Mouse (Mus musculus): Measurements from ENCODE around the gene Higd1c.
A peak's percentile ranks its signal among the peaks of the same experiment; 100 is the strongest.
"Not testable (repeated sequence)": the region's sequence is repeated elsewhere in the genome, so short reads cannot be mapped to it uniquely, and the experiment has no call there.

Higd1c gene

GRCm38 (mm10) chr15:100410918-100411672, 46.8 kb downstream of the Higd1c start:
- peak; percentile 88 for DNase-seq (ENCODE audit: low read depth, low spot score)

GRCm38 (mm10) chr15:100411731-100412130, 47.4 kb downstream of the Higd1c start:
- DNase-seq (ENCODE audit: low read depth, low spot score): no peak

- DNase-seq (ENCODE audit: low read depth, low spot score): no peak
Observed at GRCm38 (mm10) chr15:100413306-100413705, 49.0 kb downstream of the Higd1c start.

GRCm38 (mm10) chr15:100414011-100414410, 49.7 kb downstream of the Higd1c start:
- DNase-seq (ENCODE audit: low read depth, low spot score): no peak

- no peak for DNase-seq (ENCODE audit: low read depth, low spot score)
Observed at GRCm38 (mm10) chr15:100414942-100415341, 50.6 kb downstream of the Higd1c start.

GRCm38 (mm10) chr15:100415684-100416083, 51.3 kb downstream of the Higd1c start:
- no peak for DNase-seq (ENCODE audit: low read depth, low spot score)

GRCm38 (mm10) chr15:100417854-100418450, 53.6 kb downstream of the Higd1c start:
- DNase-seq (ENCODE audit: low read depth, low spot score): no peak

DNA sequence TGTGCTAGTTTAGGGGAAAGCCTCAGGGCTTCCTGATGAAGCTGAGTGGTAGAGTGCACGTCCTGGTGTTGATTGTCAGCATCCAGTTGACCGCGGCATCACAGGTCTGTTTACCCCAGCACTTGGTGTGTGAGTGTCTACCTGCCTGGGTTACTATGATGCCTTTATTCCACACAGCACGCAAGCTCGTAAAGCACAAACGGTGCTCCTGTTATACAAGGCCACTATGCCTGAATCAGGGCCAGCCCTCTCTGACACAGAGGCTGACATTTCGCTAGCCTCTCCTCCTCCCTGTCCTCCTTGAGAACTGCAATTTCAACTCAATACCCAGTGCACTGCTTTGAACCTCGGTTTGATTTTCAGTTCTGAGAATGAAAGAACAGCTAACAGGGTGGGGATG, 55.0 kb downstream of the Higd1c start:
- DNase-seq (ENCODE audit: low read depth, low spot score): no peak

GRCm38 (mm10) chr15:100419901-100420745, 55.8 kb downstream of the Higd1c start:
- peak; percentile 65 for DNase-seq (ENCODE audit: low read depth, low spot score)

DNA sequence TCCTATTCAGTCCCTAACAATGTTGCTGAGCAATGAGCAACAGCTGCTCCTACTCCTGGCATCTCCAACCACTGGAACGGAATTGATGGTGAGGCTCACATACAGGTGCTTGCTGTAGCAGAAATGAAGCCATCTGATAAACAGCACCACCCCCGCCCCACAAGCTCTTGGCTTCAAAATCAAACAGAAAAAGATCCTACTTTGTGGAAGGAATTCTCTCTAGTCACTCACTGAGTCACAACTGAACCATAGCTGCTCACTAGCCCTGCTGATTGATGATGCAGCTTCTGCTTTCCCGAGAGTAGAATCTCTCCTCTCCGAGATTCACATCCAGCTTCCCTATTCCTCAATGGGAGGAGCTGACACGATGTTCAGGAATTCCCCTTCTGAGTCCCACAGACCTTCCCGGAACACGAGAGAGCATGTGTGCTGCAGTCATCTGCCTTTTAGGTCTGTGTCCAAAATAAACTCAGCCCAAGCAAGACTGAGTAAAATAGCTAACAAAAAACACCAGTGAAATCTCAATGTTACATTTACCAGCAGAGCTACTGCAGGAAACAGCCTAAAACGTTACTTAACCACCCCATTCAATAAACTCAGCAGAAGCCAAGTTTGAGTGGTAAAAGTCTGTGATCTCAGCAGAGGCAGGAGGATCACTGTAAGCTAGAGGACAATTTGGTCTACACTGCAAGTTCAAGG, 56.9 kb downstream of the Higd1c start:
- DNase-seq (ENCODE audit: low read depth, low spot score): no peak

DNA sequence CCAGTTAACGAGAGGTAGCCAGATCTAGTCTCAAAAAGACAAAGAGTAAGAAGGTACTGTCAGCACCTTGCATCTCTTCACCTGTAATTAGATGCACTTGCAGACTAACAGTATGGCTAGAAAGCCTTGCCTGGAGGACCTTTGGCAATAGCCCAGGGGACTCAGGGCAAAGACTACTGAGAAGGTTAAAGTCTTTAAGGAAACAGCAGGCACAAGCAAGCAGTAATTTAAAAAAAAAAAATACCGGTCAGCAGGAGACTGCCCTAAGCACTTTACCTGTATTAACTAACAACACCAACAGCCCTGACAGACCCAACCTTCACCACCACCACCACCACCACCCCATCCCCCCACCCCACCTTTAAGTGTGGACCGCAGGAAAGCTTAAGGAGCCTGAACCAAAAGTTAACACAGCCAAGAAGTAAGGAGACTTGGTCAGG, 57.4 kb downstream of the Higd1c start, which contains the start of gene Gm5475:
TSS of gene Gm5475 (plus strand) at position 390 of the 440 bp plus-strand sequence.
- DNase-seq (ENCODE audit: low read depth, low spot score): not testable (repeated sequence)

DNA sequence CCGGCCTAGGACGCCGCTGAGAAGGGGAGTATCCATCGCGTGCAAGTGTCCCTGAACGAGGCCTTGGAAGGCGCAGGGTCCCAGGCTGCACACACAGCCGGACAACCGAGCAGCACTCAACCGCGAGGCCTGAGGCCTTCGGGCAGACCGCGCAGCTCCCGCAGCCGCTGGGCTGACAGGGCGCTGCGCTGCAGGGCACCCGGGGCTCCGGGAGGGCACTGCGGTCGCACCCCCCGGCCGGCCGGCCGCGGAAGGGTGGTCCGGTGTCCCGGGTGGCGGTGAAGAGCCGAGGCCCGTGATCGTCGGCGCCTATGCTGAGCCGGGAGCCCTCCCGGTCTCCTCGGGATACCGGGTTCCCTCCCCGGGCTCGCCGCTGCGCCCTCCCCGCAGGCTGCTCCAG, 58.1 kb downstream of the Higd1c start:
- no peak for DNase-seq (ENCODE audit: low read depth, low spot score)

- peak; percentile 92 for DNase-seq (ENCODE audit: low read depth, low spot score)
Observed at GRCm38 (mm10) chr15:100422899-100423860, 58.8 kb downstream of the Higd1c start.

DNA sequence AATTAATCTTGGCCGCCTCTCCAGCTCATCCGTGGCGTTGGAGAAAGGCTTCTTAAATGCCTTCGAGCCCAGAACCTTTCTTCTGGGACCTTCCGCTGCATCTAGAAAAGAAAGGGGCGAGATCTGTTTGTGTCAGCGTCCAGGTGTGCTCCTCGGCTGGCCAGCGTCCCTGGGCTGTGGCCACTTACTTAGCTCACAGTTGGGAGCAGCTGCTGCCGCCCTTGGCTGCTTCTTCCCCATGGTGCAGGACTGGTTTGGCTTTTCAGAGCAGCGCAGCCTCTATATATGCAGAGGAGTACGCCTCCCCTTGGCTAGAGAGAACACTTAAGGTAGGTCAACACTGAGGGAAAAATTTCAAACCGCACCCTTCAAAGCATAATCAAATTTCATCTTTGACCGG, 59.6 kb downstream of the Higd1c start:
- no peak for DNase-seq (ENCODE audit: low read depth, low spot score)

- no peak for DNase-seq (ENCODE audit: low read depth, low spot score)
Observed at GRCm38 (mm10) chr15:100424396-100425122, 60.2 kb downstream of the Higd1c start, which contains the start of gene Slc11a2. TSS of gene Slc11a2 (minus strand) at chr15:100425072.

DNA sequence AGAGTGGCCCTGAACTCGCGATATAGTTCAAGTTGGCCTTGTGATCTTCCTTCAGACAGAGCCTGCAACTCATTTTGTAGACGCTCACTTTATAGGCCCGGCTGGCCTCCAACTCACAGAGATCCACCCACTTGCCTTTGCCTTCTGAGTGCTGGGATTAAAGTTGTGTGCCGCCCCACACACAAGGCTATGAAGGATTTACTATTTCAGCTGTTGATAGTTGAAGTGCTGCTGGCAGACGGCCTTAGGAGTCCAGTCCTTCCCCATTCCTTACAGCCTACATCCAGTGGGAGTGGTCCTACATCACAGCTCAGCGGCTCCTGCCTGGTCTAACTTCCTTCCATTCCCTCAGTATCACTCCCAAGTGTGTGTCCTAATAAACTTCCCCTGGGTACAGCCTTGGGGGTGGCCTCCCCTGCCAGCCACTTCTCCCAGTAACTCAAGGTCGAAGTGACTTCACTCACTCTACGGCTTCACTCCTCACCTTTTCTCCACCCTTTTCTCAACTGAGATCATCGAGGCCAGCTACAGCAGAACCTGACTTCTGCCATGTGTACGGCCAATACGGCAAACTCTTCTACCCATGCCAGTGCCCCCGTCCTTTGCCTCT, 64.1 kb downstream of the Higd1c start:
- DNase-seq (ENCODE audit: low read depth, low spot score): no peak

- DNase-seq (ENCODE audit: low read depth, low spot score): no peak
Observed at GRCm38 (mm10) chr15:100429959-100430565, 65.7 kb downstream of the Higd1c start.

DNA sequence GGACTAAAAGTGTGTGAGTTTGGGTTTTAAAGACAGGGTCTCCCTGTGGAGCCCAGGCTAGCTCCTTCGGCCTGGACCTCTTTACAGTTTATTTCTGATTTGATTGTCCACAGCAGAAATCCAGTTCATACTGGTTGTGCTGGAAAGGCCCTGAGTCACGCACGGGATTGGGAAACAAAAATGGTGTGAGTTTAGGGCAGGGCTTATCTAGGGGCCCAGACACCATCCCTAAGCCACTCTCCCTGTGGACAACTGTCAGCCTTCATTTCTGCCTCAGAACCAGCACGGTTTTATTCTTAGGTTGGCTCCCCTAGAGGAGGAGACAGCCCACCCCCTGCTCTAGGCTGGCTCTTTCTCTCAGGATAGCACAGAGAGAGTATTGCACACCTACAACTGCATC, 68.9 kb downstream of the Higd1c start:
- DNase-seq (ENCODE audit: low read depth, low spot score): no peak
